Mouse (Mus musculus) cerebral cortex, adult 2 months (tissue): ENCODE data around the gene H2al1m.

Source experiments
- WGBS: fragments of 180-500 bp; shearing (Covaris S2); methylation state at CpG from one replicate; pipeline ENCODE4 v1.1.7; 2018; 5-methylcytosine and 5-hydroxymethylcytosine counted together

Gene H2al1m

DNA sequence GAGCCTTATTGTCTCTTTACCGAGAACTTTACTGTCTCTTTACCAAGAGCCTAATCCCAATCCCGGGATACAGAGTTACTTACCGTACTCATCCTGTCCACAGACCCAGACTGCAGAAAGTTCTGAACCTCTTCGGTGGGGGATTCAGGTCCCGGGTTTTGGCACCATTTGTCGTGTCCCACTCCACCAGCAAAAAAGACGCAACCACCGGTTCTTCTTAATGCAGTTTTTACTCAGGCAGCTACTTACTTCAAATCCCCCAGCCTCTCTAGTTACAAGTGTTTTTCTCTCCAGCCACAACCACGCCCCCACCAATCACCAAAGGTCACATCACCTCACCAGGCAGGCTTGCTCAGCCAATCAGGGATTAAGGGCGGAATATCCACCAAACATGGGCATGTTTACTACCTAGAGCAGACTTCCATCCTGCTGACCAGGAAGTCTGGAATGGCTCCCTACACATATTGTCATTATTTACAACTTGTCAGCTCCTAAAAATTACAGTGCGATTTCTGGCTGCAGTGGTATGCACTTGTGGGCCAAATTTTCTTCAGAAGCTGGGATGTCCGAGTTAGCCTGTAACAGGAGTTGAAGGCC lies 48.9 kb downstream of the H2al1m start:
- 85% methylated on average over 12 of the region's 12 CpGs for WGBS

DNA sequence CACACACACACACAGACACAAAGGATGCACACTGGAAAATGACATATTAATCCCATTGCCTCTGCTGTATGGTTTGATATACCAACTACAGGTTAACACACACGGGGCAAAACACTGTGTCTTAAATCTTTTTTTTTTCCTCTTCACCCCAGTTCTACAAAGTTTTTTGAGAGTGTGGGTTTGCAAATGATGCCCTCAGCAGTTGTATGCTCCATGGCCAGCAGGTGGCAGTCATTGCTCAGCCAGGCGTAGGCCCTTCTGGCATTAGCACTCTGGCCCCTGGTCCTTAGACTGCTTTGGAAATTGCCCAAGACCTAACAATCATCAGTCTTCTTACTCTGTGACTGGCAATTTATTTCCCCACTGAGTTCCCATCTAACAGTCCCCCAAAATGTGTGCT lies 49.5 kb downstream of the H2al1m start:
- 44% methylated on average over 2 of the region's 2 CpGs for WGBS
